Mouse (Mus musculus) limb, embryonic 14.5 days (tissue): ENCODE measurements at regions not wholly inside any gene's neighbourhood (a gene's known extent, or its start where the extent isn't known, plus 50 kb on each side); places are given as distances from the start of the nearest gene placed in this dataset.

Experiments used
- ATAC-seq: fragments of 200-750 bp; cut with Nextera tagmentation; 2 replicates; pipeline ENCODE4 v1.8.0; 2017; ENCODE audit warnings: low read depth, moderate number of reproducible peaks, moderate TSS enrichment; ENCODE audit not compliant: low FRiP score
- DNase-seq: peaks from one replicate; pipeline ENCODE4 v3.0.0-alpha.2; 2015; ENCODE audit warnings: low spot score
- H3K27ac ChIP-seq: fragments of 300-500 bp; sonication (generic); replicated peaks from 2 replicates; pipeline ENCODE4 v1.5.1; 2014; ENCODE audit warnings: low read depth, mild to moderate bottlenecking, low read length, moderate library complexity, mixed read lengths
- H3K27me3 ChIP-seq: fragments of 300-500 bp; sonication (generic); 2 replicates; pipeline ENCODE4 v1.6.1; 2014; ENCODE audit warnings: low read length, mixed read lengths; ENCODE audit not compliant: control insufficient read depth, insufficient read depth
- H3K36me3 ChIP-seq: fragments of 300-500 bp; sonication (generic); 2 replicates; pipeline ENCODE4 v1.6.1; 2014; ENCODE audit warnings: mild to moderate bottlenecking, low read length, moderate library complexity, mixed read lengths; ENCODE audit not compliant: control insufficient read depth, insufficient read depth
- H3K4me1 ChIP-seq: fragments of 300-500 bp; sonication (generic); 2 replicates; pipeline ENCODE4 v1.6.1; 2014; ENCODE audit warnings: antibody characterized with exemption, low read length, mixed read lengths; ENCODE audit not compliant: control insufficient read depth, insufficient read depth
- H3K4me2 ChIP-seq: fragments of 300-500 bp; sonication (generic); replicated peaks from 2 replicates; pipeline ENCODE4 v1.6.1; 2014; ENCODE audit warnings: low read depth, mild to moderate bottlenecking, low read length, moderate library complexity; ENCODE audit not compliant: severe bottlenecking
- H3K4me3 ChIP-seq: fragments of 300-500 bp; sonication (generic); replicated peaks from 2 replicates; pipeline ENCODE4 v1.5.1; 2014; ENCODE audit warnings: low read length
- H3K9ac ChIP-seq: fragments of 300-500 bp; sonication (generic); 2 replicates; pipeline ENCODE4 v1.6.1; 2014; ENCODE audit warnings: mild to moderate bottlenecking, low read depth, low read length, moderate library complexity; ENCODE audit not compliant: severe bottlenecking
- H3K9me3 ChIP-seq: fragments of 300-500 bp; sonication (generic); 2 replicates; pipeline ENCODE4 v1.6.1; 2016; ENCODE audit warnings: low read length; ENCODE audit not compliant: control insufficient read depth
- POLR2A ChIP-seq: fragments of 200-500 bp; IDR thresholded peaks from 2 replicates; pipeline ENCODE4 v1.8.0; 2012; ENCODE audit warnings: inconsistent platforms, mild to moderate bottlenecking, moderate library complexity, borderline replicate concordance; ENCODE audit not compliant: insufficient read depth, insufficient read length; ENCODE audit errors: extremely low read depth
- WGBS: fragments of 180-500 bp; shearing (Covaris S2); extraction: QIAGEN DNeasy Blood & Tissue Kit; methylation state at CpG from one replicate; pipeline ENCODE4 v1.1.7; 2014; 5-methylcytosine and 5-hydroxymethylcytosine counted together

DNA sequence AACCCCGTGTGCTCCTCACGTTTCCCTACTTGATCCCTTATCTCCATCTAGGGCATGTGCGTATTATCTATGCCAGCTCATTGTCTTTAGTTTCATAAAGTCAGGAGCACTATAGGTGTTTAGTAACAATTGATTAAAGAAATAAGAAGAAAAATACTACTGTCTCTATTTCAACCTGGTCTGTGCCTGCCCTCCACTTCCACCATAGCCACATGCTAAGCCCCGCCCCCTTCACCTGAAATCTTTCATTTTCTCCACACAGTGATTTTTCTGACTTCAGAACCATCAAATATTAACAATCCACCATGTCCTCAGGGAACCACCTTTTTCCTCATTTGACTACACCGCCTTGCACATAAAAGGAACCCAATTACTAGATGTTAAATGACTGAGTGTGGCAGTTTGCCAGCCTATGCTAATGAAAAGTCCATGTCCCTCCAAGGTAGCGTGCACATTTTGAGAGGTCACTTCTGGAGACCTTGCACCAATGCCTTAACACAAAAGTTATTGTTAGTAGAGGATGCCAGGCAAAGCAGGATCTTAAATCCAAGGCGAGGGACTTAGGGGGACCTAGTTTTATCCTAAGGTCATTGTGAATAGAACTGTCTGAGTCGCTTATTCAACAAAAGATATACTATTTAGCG, 420.1 kb downstream of the Rapgef2 start:
- TF ChIP-seq POLR2A: no peak
- H3K27me3 ChIP-seq: no peaks in the 10 kb centered on the region
- no peak overlapping the region for H3K9ac ChIP-seq
- no peaks in the 10 kb centered on the region for H3K4me1 ChIP-seq
- no peaks in the 10 kb centered on the region for H3K9me3 ChIP-seq
- H3K4me2 ChIP-seq: no peak overlapping the region
- 76% methylated on average over 9 of the region's 9 CpGs for WGBS
- no peak overlapping the region for H3K27ac ChIP-seq
- DNase-seq (no peak), ATAC-seq (no peak)
- H3K4me3 ChIP-seq: no peak overlapping the region
- H3K36me3 ChIP-seq: no peaks in the 10 kb centered on the region

DNA sequence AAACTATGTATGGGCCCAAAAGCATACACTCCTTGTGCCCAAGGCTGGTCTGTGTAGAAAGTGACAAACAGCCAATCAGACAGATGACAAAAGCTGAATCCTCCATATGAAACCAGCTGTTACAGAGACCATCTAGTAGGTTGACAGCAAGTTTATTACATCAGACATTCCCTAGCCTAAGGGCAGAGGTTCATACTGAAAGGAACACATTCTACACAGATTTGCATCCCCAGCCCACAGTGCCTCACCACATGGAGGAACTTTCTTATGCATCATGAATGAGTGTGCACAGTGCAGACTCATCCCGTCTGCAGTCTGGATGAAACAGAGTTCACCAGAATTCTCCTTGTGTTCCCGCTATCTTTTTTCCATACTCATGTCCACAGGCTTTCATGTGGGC, 423.3 kb downstream of the Rapgef2 start:
- Histone ChIP-seq H3K9ac (no peak overlapping the region), H3K4me2 (no peak overlapping the region), H3K9me3 (no peaks in the 10 kb centered on the region), H3K4me3 (no peak overlapping the region), H3K4me1 (no peaks in the 10 kb centered on the region), H3K36me3 (no peaks in the 10 kb centered on the region), H3K27ac (no peak overlapping the region), H3K27me3 (no peaks in the 10 kb centered on the region)
- TF ChIP-seq POLR2A: no peak
- DNase-seq (no peak), ATAC-seq (no peak)
- WGBS: 94% methylated on average over 2 of the region's 2 CpGs

DNA sequence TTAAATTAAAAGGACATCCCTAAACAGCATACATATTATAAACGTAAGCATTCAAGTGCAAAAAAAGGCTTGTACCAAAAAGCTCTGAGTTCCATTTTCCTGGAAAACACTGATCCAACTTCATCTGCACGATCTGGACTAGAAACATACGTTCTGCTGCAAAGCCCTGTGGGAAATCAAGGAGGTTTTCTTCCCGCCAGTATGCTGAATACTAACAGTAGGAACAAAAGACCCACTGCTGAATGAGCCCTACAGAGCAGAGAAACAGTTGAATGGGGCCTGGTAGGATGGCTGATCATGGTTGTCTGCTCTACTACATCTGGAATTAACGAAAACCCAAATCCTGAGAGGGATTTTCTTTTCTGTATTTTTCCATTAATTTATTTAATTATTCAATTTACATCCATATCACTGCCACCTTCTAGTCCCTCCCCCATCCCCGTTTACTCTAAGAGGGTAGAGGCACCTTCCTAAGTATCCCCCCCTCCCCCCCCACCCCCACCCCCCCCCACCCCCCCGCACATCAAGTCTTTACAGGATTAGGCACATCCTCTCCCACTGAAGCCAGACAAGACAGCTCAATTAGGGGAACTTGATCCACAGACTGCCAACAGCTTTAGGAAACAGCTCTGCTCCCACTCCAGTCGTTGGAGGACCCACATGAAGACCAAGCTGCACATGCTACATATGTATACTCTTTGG, 439.5 kb downstream of the Rapgef2 start:
- no peak for ATAC-seq
- no peak for TF ChIP-seq POLR2A
- no peak overlapping the region for H3K27ac ChIP-seq
- H3K4me2 ChIP-seq: no peak overlapping the region
- no peaks in the 10 kb centered on the region for H3K9me3 ChIP-seq
- no peak overlapping the region for H3K4me3 ChIP-seq
- H3K4me1 ChIP-seq: no peaks in the 10 kb centered on the region
- WGBS: 74% methylated on average over 7 of the region's 8 CpGs
- no peaks in the 10 kb centered on the region for H3K27me3 ChIP-seq
- no peaks in the 10 kb centered on the region for H3K36me3 ChIP-seq
- no peak for DNase-seq
- H3K9ac ChIP-seq: no peak overlapping the region

DNA sequence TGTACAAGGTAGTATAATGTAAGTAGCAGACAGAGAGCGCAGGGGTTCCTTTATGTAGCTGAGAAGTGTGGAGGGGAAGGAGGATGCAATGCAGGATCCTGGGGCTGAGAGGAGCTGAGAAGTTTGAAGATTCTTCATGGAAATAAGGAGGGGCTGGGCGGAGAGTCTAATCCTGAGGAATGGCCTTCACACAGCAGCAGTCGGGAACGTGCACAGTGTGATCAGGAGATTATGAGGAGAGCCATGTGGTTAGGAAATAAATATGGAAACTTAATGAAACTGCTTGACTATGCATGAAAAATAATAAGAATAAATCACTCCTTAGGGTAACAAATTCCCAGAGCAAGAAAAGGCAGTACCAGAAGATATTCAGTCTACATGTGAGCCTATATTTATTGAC, 445.1 kb downstream of the Rapgef2 start:
- Histone ChIP-seq H3K27ac (no peak overlapping the region), H3K4me1 (no peaks in the 10 kb centered on the region), H3K27me3 (no peaks in the 10 kb centered on the region), H3K9ac (no peak overlapping the region), H3K4me2 (no peak overlapping the region), H3K4me3 (no peak overlapping the region), H3K9me3 (no peaks in the 10 kb centered on the region), H3K36me3 (no peaks in the 10 kb centered on the region)
- no peak for ATAC-seq
- TF ChIP-seq POLR2A: no peak
- WGBS: 70% methylated on average over 4 of the region's 4 CpGs
- DNase-seq: no peak

DNA sequence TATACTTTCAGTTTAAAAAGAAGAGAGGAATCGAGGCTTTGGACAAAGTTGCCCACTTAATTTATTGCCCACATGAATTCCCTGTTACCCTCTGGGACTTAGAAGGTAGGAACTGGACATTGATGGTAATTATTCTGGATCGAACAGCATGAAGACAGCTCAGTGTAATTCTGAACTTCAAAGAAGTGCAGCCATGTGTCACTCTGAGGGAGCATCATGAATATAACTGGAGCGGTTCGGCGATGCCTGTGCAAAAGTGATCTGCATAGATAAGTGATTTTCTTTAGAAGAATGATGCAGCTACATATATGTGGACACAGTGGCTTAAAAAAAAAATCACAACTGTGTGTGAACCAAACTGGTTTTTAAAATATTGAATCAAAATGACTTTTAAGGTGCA, 449.5 kb downstream of the Rapgef2 start:
- no peaks in the 10 kb centered on the region for H3K27me3 ChIP-seq
- H3K4me2 ChIP-seq: no peak overlapping the region
- no peaks in the 10 kb centered on the region for H3K9me3 ChIP-seq
- ATAC-seq (no peak), DNase-seq (no peak)
- H3K9ac ChIP-seq: no peak overlapping the region
- no peak overlapping the region for H3K4me3 ChIP-seq
- H3K4me1 ChIP-seq: no peaks in the 10 kb centered on the region
- H3K36me3 ChIP-seq: no peaks in the 10 kb centered on the region
- TF ChIP-seq POLR2A: no peak
- H3K27ac ChIP-seq: no peak overlapping the region
- WGBS: 84% methylated on average over 5 of the region's 5 CpGs
